Mouse (Mus musculus): ENCODE results near the gene 2810004N23Rik. TPM values are rescaled to one million over a fixed set of nuclear protein-coding genes. Genes with fewer than 3 reads are reported as not detected.

The 2810004N23Rik gene
- polyA plus RNA-seq, 1 experiment from 2014 or later, result 42.3 TPM

DNA sequence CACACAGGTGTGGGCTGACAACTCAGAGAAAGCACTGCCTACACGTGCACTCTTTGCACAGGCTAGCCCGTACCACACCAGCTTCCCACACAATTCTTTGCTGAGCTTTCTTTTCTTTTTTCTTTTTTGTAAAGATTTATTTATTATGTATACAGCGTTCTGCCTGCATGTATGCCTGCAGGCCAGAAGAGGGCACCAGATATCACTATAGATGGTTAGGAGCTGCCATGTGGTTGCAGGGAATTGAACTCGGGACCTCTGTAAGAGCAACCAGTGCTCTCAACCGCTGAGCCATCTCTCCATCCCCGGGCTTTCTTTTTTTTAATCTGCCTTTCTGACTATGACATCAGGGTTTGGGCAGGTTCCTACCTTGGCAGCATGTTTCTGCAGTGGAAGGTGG, 39.4 kb downstream of the 2810004N23Rik start:
- no peak for DNase-seq (ENCODE audit: low spot score)

DNA sequence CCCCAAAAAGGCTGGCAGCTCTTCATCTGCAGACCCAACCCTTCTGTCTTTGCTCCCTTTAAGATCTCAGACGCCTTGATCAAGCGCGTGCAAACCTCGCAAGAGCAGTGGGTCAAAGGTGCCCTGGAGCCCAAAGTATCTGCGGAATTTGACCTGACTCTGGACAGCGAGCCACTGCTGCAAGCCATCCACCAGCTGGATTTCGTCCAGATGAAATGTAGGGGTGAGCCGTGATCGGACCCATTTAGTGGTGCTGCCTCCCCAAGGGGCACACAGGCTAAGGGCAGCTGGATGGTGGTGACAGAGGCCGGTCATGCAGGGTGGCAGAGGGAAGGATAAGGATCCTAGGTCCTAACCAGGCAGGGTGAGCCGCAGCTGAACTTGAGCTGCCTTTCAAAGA, 42.8 kb downstream of the 2810004N23Rik start:
- no peak for DNase-seq (ENCODE audit: low spot score)

DNA sequence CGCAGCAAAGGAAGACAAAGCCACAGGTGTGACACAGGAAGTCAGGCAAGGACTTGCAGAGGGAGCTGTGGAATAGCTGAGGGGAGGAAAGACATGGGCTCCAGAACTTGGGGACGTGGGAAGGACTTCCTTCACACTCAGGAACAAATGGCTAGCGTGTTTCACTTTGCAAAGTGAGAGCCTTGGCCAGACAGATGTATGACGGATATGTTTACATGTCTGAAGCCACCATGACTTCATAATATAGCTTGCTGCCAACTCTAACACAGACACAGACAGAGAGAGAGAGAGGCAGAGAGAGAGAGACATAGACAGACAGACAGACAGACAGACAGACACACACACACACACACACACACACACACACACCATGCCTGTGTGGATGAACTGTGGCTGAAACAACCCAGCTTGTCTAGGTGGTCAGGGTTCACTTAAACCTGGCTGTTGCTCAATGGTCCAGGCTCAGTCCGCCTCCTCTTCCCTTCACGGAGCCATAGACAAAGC, 43.3 kb downstream of the 2810004N23Rik start:
- no peak for DNase-seq (ENCODE audit: low spot score)

DNA sequence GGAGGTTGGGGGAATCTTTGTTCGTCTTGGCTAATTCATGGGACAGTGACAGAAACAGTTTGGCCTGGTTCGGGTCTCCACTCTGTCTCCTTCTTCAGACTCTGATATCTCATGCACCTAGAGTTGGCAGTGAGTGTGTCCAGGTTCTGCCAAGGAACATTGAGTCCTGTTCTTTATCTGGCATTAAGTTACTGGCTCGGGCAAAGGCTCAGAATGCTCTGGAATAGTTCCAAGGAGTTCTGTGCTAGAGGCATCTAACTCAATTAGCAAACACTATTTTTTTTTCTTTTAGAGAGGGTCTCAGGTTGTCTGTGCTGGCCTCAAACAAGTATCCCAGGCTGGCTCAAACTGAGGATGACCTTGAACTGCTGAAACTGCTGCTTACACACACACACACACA, 45.6 kb downstream of the 2810004N23Rik start:
- DNase-seq (ENCODE audit: low spot score), result no peak

DNA sequence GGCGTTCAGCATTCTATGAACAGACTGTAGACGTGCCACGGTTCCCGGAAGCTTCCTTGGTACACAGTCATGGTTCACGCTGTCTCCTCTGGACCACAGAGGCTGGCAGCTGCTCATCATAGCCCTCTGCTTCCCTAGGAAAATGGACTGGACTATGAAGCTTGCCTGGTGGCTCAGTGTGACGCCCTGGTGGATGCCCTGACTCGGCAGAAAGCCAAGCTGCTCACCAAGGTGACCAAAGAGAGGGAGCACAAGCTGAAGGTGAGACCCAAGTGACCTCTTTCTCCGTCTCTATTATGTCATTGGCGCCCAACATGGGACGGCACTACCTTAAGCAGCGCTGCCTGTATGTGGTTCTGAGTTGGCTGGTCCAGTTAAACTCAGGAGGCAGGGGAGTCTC, 46.1 kb downstream of the 2810004N23Rik start:
- no peak for DNase-seq (ENCODE audit: low spot score)

DNA sequence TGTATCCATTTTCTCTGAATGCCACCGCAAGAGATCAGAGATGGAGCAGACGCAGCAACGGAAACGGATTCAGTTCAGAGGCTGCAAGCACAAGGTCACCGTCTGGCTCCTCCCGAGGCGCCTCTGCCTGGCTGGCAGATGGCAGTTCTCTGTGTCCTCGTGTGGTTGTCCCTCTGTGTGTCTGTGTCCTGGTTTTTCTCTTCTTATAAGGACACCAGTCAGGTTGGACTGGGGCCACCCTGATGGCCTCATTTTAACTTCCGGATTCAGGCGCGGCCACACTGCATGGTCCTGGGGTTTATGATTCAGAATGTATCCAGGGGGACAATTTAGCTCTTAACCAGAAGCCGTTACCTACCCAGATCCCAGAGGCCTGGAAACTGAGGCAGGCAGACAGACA, 47.0 kb downstream of the 2810004N23Rik start:
- DNase-seq (ENCODE audit: low spot score), result no peak

DNA sequence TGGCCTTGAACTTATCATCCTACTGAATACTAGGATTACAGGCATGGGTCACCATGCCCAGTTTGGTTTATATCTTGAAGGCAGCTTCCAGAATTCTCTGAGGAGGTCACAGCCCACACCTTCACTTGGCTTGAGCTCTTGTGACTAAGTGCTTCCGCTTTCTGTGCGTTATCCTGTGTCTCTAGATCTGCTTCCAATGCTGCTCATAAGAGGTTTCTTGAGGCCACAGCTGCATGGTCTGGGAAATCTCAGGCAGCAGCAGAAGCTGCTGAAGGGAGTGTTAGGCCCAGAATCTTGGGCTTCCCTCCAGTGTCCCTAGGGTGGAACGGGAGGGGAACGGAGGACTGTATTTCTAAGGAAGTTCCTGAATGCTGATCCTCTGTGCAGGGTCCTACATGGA, 49.6 kb downstream of the 2810004N23Rik start:
- DNase-seq (ENCODE audit: low spot score), result no peak

DNA sequence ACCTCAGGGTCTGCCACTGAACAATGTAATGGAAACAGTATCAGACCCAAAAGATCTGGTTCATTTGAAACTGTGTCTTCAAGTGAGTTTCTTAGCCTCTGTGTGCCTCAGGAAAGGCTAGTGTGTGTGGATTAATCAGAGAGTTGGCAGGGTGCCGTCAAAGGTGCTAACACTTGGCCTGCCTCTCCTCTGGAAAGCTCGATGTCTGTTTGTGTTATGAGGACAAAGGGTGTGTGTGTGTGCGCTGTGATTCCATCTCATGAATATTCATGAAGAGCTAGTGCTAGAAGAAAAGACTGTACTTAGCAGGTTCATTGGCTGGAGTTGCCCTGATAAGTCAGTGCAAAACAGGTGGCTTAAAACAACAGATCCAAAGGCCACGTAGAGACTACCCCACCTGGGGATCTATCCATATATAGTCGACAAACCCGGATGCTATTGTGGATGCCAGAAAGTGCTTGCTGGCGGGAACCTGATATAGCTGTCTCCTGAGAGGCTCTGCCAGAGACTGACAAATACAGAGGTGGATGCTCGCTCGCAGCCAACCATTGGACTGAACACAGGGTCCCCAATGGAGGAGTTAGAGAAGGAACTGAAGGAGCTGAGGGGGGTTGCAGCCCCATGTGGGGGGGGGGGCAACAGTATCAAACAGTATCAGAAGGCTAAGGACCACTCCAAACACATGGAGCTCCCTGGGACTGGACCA, 52.1 kb downstream of the 2810004N23Rik start:
- no peak for DNase-seq (ENCODE audit: low spot score)

DNA sequence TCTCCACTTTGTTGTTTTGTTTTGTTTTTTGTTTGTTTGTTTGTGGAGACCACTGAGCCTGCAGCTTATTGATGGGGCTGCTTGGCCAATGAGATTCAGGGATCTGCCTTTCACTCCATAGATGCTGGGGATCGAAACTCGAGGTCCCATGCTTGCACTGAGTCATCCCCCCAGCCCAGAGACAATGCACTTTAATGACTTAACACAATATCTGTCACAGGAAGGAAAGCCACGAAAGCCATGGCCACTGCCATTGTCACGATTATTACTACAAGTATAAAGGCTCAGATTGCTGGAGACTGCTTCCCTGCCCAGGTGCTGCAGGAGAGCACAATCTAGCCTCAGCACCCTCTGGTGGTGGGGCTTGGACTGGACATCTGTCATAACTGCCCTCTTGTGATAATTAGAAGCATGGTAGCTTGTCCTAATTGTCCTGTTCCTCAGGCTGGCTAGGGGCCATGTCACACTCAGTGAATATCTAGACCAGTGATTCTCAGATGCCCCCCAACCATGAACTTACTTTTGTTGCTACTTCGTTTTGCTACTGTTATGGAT, 52.8 kb downstream of the 2810004N23Rik start:
- DNase-seq (ENCODE audit: low spot score), result no peak

DNA sequence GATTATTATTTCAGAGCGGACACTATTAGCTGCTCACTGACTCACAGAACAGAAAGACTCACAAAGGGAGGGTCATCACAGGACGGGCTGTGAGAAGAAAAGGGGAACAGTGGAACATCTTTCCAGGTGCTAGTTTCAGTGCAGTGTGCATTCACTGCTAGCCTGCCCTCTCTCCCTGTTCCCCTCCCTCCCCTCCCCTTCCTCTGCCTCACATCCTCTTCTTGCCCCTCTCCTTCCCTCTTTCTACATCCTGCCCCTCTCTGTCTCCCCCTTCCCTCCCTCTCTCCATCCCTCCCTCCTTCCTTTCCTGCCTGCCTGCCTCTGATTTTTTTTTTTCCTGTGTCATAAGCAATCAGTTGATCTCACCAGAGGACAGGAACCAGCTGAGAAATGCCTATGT, 53.5 kb downstream of the 2810004N23Rik start:
- DNase-seq (ENCODE audit: low spot score), result no peak

DNA sequence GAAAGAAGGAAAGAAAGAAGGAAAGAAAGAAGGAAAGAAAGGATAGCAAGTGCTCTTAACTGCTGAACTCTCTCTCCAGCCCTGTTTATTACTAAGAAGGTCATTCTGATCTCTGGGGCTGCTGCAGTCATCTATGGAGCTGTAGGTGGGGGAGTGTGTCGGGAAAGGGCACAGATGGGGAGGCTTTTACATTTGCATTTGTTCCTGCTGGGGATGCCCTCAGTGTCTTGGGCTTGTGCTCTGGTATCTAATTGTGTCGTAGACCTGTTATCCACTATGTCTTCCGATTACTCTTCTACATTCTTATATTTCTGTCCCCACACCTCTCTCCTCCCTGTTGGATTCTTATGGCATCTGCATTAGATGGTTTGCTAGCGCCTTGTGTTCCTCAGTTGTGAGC, 56.9 kb downstream of the 2810004N23Rik start:
- DNase-seq (ENCODE audit: low spot score), result no peak

DNA sequence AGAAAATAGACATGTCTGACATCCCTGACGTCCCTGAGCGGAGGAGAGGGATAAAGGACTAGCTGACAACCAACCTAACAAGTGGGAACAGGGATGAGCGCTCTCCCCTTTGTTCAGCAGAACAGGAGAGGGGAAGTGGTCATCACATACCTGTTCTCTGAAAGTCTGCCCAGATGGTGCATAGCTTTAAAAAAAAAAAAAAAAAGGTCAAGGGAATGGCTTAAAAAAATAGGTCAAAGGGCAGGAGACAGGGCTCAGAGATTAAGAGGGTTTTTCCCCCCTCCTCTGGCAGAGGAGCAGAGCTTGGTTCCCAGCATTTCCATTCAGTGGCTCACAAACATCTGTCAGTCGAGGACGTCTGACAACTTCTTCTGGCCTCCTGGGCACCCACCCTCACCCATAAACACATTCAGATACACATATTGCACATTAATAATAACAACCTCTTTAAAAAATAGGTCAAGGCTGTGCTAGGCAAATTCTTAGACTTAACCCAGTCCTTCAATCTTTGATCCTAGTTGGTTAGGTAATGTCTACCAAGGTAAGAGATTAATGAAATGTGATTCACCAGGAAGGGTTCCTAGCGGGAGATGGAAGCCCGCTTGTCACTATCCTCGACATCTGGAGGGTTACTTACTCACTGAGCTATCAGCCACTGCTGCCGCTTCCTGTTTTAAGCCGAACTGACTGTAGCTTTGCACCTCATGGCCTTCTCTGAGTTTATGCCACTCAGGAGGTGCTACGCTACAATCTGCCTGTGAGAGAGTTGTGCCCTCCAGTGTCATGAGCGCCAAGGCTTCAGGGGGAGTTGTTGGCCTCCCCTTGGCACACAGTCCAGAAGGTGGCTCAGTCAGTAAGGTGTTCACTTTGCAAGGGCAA, 58.9 kb downstream of the 2810004N23Rik start:
- no peak for DNase-seq (ENCODE audit: low spot score)

DNA sequence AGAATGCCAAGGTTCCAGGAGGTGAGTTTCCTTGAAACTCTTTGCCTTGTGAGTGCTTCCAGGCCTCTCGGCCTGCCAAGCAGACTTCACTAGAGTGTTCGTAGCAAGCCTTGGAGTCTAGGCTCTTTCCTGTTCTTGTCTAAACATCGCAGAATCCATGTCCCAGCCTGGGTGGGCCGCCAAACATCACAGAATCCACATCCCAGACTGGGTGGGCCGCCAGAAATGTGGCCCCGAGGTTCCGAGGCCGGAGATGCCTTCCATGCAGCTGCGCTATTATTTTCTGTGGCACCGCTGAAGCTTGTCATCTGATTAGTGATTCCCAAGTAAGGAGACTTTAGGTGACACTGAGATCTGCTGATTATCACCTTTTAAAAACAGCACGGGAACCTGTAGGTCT, 62.4 kb downstream of the 2810004N23Rik start:
- no peak for DNase-seq (ENCODE audit: low spot score)

DNA sequence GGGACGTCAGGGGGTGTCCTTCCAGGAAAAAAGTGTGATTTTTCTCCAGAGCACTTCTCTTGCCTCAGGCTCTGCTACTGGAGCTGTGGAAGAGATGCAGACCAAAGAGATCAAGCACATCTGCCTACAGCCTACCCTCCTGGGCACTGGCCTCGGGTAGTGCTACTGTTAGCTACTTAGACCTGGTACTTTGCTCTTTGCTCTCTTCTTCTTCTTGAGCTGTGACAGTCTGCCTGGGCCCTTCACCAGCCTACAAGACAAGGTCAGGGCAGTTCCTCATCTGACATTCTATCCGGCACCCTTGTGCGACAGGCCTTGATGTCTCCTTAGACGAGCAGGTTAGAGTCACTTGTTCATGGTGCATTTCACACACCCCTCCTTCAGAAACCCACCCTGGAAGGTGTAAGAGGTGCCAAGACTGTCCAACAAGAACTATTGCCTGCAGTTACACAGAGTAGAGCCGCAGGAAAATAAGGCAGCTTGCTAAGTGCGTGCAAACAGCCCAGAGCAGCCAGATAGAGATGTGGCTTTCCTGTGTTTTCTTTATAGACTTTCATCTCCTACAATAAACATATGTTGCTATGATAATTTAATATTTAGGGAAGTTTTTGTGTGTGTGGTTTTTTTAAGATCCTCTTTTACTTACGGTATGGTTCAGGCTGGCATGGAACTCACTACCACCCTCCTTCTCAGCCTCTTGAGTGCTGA, 67.0 kb downstream of the 2810004N23Rik start:
- DNase-seq (ENCODE audit: low spot score), result no peak

DNA sequence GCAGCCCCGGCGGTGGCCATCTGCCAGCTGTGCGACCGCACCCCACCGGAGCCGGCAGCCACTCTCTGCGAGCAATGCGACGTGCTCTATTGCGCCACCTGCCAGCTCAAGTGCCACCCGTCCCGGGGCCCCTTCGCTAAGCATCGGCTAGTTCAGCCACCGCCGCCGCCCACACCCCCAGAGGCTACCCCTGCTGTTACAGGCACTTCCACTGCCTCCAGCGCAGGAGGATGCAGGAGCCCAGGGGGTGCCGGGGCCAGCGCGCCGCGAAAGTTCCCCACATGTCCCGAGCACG, 68.5 kb downstream of the 2810004N23Rik start:
- DNase-seq (ENCODE audit: low spot score), result peak; percentile 40

DNA sequence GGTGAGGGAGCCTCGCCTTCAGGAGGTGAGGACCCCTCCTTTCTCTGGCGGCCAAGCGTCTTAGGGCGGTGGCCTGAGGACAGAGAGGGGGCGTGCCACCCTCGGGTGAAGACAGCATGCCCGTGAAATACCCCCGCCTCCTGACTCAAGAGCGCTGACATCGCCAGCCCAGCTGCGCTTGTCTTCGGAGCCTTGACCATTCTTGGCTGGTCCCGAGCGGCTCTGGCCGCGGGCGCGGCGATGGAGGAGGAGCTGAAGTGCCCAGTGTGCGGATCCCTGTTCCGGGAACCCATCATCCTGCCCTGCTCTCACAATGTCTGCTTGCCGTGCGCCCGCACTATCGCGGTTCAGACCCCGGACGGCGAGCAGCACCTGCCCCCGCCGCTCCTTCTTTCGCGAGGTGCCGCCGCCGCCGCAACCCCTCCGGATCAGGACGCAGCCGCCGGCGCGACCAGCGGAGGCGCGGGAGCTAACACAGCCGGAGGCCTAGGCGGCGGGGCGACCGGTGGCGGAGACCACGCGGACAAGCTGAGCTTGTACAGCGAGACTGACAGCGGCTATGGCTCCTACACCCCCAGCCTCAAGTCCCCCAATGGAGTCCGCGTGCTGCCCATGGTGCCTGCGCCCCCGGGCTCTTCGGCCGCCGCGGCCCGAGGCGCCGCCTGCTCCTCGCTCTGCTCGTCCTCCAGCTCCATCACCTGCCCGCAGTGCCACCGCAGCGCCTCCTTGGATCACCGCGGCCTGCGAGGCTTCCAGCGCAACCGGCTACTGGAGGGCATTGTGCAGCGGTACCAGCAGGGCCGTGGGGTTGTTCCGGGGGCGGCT, 69.0 kb downstream of the 2810004N23Rik start:
- no peak for DNase-seq (ENCODE audit: low spot score)

DNA sequence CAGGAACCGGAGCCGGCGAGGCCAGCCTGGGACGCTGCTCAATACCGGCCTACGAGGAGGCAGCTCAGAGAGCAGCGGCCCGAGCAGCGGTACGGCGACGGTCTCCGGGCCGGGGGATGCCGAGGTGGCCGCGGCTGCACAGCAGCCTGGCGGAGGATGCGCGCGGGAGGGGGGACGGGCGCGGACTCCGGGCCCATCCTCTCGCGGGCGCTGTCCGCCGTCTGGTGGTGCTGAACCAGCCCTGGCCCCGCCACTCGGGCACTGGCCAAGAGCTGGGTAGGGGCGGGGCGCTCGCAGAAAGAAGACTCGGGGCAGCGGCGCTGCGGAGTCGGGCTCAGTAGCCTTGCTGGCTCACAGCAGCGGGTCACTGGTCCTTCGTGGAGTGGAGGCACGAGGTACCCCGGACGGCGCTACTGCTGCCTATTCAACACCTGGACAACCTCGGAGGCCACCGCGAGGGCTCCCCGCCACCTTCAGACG, 69.7 kb downstream of the 2810004N23Rik start:
- peak; percentile 76 for DNase-seq (ENCODE audit: low spot score)

DNA sequence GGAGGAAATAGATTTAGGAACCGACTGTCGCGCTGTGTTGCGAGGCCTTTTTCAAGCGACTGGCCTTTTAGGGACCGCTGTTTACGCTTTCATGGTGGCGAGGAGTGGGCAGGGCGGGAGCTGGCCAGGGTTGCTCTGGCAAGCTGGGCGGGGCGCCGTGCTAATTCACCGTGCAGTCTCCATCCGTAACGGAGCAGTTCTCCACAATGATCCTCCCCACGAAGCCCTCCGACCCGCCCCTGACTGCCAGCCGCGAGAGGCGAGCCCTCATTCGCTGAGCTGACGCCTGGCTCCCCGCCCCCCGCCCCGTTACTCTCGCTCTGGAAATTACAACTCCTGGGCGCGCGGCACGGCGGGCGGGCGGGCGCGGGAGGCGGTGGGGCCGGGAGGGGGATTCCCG, 70.2 kb downstream of the 2810004N23Rik start, which contains the start of gene Trim67:
Gene Trim67 (plus strand): TSS at position 385 of the 400 bp plus-strand sequence.
- DNase-seq (ENCODE audit: low spot score), result peak; percentile 19

DNA sequence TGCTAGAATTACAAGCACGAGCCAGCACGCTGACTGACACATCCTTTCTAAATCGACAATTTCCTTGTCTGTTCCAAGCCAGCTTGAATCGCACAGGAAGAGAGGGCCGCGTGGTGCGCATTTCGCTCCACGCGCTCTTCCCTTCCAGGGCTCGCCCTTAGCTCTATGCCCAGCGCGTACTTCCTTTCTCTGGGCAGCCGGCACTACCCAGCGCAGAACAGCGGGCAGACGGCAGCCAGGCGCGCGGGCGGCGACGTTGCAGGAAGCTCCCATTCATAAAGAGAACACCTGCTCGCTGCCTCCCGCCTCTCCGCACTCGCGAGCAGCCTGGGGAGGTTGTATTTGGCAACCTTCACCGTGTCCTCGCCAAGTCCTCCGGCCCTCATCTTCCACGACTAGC, 70.7 kb downstream of the 2810004N23Rik start:
- peak; percentile 37 for DNase-seq (ENCODE audit: low spot score)

DNA sequence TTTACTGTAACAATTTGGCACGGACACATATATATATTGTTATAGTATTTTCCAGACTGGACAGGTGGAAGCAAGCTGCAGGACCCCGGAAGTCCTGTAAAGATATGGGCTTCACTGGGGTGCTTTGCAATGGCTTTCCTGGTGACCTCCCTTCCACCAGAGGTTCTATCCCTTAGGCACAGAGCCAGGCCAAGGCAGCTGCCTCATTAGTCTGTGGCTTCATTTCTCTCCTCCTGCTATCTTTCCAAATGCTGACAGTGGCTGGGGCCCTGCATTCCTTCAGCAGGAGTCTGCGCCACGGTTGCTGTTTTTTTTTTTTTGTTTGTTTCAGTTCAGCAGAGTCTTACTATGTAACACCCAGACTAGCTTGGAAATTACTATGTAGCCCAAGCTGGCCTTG, 71.2 kb downstream of the 2810004N23Rik start:
- no peak for DNase-seq (ENCODE audit: low spot score)

DNA sequence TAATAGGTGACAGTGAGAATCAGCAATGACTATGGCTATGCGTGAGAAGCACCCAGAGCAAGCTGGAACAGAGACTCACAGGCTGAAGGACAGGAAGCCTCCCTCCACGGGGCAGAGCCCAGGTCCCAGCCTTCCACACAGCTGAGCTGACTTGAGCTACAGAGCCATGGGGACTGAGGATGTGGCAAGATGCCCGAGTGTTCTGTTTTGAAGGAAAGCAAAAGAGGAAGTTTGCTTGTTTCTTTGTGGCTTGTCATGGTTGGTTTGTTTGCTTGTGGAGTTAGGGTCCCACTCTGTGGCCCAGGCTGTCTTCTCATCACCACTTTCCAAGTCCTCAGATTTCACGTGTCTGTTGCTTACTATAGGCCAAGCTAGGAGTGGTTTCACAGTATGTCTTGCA, 72.2 kb downstream of the 2810004N23Rik start:
- DNase-seq (ENCODE audit: low spot score), result no peak

Data from thymus, postnatal 0 days (tissue).